Mouse (Mus musculus) forebrain, postnatal 0 days (tissue): ENCODE results near the gene Srr. TPM values are rescaled to one million over a fixed set of nuclear protein-coding genes. Genes with fewer than 3 reads are reported as not detected.

ENCODE experiments used
- ATAC-seq: fragments of 200-750 bp; cut with Nextera tagmentation; 2 replicates; pipeline ENCODE4 v1.8.0; 2017; ENCODE audit warnings: mild to moderate bottlenecking, moderate library complexity
- DNase-seq: peaks from one replicate; pipeline ENCODE4 v3.0.0-alpha.2; 2015
- H3K27ac ChIP-seq: fragments of 300-500 bp; sonication (generic); 2 replicates; pipeline ENCODE4 v1.5.1; 2014; ENCODE audit warnings: low read depth, mild to moderate bottlenecking, antibody characterized with exemption, low read length, moderate library complexity, mixed read lengths
- H3K27me3 ChIP-seq: fragments of 300-500 bp; sonication (generic); 2 replicates; pipeline ENCODE4 v1.6.1; 2014; ENCODE audit warnings: mild to moderate bottlenecking, low read length, mixed read lengths; ENCODE audit not compliant: insufficient read depth
- H3K36me3 ChIP-seq: fragments of 300-500 bp; sonication (generic); 2 replicates; pipeline ENCODE4 v1.6.1; 2014; ENCODE audit warnings: mild to moderate bottlenecking, moderate library complexity; ENCODE audit not compliant: insufficient read depth
- H3K4me1 ChIP-seq: fragments of 300-500 bp; sonication (generic); 2 replicates; pipeline ENCODE4 v1.6.1; 2014; ENCODE audit warnings: antibody characterized with exemption; ENCODE audit not compliant: insufficient read depth
- H3K4me2 ChIP-seq: fragments of 300-500 bp; sonication (generic); 2 replicates; pipeline ENCODE4 v1.6.1; 2014; ENCODE audit warnings: low read depth, mild to moderate bottlenecking, moderate library complexity
- H3K4me3 ChIP-seq: fragments of 300-500 bp; sonication (generic); 2 replicates; pipeline ENCODE4 v1.5.1; 2014; ENCODE audit warnings: low read depth, low read length, mixed read lengths
- H3K9ac ChIP-seq: fragments of 300-500 bp; sonication (generic); 2 replicates; pipeline ENCODE4 v1.6.1; 2014; ENCODE audit warnings: mild to moderate bottlenecking
- H3K9me3 ChIP-seq: fragments of 300-500 bp; sonication (generic); 2 replicates; pipeline ENCODE4 v1.6.1; 2016; ENCODE audit warnings: low read length
- CTCF ChIP-seq: sonication (generic); IDR thresholded peaks from 2 replicates; pipeline ENCODE4 v1.5.1; 2016; ENCODE audit warnings: antibody characterized with exemption, control low read depth, low read depth
- WGBS: fragments of 180-500 bp; shearing (Covaris S2); extraction: QIAGEN DNeasy Blood & Tissue Kit; methylation state at CpG from one replicate; pipeline ENCODE4 v1.1.7; 2014; 5-methylcytosine and 5-hydroxymethylcytosine counted together
- polyA plus RNA-seq: library from polyadenylated mRNA; unstranded; fragments of >200 nt; fragmentation: Nextera tagmentation; extraction: Ambion mirVana; gene quantifications from 2 replicates; pipeline ENCODE4 v1.2.1, GENCODE M21; 2015
- total RNA-seq: library from RNA; depleted of rRNA; stranded (reverse); fragments of >200 nt; gene quantifications from 2 replicates; pipeline ENCODE4 v1.2.3, GENCODE M21; 2014

The Srr gene
- total and polyA plus RNA-seq, 2 experiments from 2014 or later = 40.2 to 45.8 TPM

DNA sequence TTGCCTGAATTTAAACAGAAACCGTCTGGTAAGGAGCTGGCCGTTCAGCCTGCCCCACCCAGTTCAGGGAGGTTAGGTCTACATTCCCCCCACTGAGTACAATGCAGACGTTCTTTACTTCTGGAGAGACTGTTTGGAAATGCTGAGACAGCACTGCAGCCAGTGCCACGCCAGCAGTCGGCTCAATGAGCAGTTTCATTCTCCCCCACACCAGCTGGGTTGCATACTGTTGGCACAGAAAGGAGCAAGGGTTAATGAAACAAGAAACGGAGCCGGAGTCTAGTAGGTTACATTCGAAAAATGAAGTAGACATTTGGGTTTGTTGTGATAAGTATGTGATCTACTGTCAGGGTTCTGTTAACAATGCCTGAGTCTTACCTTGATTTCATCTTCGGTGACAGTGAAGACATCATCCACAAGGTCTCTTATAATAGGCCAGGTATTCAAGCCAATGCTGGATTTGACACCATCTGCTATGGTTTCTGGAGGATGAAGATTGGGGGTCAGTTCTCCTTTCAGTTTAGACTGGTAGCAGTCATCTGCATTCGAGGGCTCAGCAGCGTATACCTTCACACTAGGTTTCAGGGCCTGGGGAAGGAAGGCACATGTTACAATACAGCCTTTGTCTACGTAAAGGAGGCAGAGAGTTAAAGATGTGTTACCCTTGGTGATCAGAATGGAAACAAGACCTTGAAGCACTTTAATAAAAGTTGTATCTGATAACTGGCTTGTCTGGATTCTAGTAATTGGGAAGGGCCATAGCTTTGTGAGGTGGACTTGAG, 16.9 kb downstream of the Srr start:
- ATAC-seq = no peak
- no peak for DNase-seq
- H3K36me3 ChIP-seq = peaks cover 57% of the 10 kb centered on the region

DNA sequence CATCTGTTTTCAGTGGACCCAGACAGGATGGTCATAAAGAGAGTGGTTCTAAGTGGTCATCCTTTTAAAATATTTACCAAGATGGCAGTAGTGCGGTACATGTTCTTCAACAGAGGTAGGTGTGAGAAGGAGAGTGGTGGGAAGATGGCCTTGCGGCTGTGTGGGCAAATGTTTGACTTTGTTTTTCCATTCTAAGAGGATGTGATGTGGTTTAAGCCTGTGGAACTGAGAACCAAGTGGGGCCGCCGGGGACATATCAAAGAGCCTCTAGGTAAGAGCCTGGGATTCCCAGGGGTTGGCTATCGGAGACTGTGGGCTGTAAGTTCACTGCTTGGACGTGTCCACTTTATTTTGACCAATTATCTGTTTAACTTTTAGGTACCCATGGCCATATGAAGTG, 17.9 kb downstream of the Srr start:
- no peak for DNase-seq
- no peaks in the 10 kb centered on the region for H3K9me3 ChIP-seq
- ATAC-seq = no peak
- no peak overlapping the region for H3K27ac ChIP-seq
- H3K9ac ChIP-seq = no peak overlapping the region
- WGBS = 94% methylated on average over 6 of the region's 6 CpGs
- H3K4me2 ChIP-seq = no peak overlapping the region
- no peaks in the 10 kb centered on the region for H3K27me3 ChIP-seq
- peaks cover 67% of the 10 kb centered on the region for H3K36me3 ChIP-seq
- no peak for TF ChIP-seq CTCF
- H3K4me1 ChIP-seq = no peaks in the 10 kb centered on the region
- H3K4me3 ChIP-seq = no peak overlapping the region

More for the DNA sequence above, 16.9 kb downstream of the Srr start:
- Histone ChIP-seq H3K4me3 (no peak overlapping the region), H3K9me3 (no peaks in the 10 kb centered on the region), H3K9ac (no peak overlapping the region), H3K27ac (no peak overlapping the region), H3K27me3 (no peaks in the 10 kb centered on the region), H3K4me2 (no peak overlapping the region), H3K4me1 (no peaks in the 10 kb centered on the region)
- WGBS = 79% methylated on average over 12 of the region's 12 CpGs
- TF ChIP-seq CTCF = no peak

DNA sequence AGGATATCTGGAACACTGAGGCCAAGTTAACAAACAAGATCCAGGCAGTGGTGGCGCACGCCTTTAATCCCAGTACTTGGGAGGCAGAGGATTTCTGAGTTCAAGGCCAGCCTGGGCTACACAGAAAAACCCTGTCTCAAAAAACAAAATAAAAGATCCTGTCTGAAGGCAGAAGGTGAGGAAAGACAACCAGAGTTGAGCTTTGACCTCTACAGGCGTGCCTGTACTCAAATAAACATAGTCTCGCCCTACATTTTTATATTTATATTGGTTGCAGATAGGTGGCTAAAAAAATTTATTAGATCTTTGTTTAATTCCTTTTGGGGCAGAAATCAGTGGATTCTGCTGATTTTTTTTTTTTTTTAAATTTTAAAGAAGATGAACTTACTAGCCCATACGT, 23.3 kb downstream of the Srr start:
- DNase-seq (no peak), ATAC-seq (no peak)
- H3K9me3 ChIP-seq = no peaks in the 10 kb centered on the region
- H3K36me3 ChIP-seq = peaks cover 77% of the 10 kb centered on the region
- H3K4me1 ChIP-seq = no peaks in the 10 kb centered on the region
- H3K9ac ChIP-seq = no peak overlapping the region
- TF ChIP-seq CTCF = no peak
- no peak overlapping the region for H3K4me3 ChIP-seq
- no peak overlapping the region for H3K27ac ChIP-seq
- no peak overlapping the region for H3K4me2 ChIP-seq
- 92% methylated on average over 5 of the region's 5 CpGs for WGBS
- no peaks in the 10 kb centered on the region for H3K27me3 ChIP-seq

- Histone ChIP-seq H3K4me2 (no peak overlapping the region), H3K9ac (no peak overlapping the region), H3K4me3 (no peak overlapping the region), H3K27ac (no peak overlapping the region), H3K36me3 (peaks cover 69% of the 10 kb centered on the region), H3K9me3 (no peaks in the 10 kb centered on the region), H3K4me1 (no peaks in the 10 kb centered on the region), H3K27me3 (no peaks in the 10 kb centered on the region)
- TF ChIP-seq CTCF = no peak
- no peak for ATAC-seq
- WGBS = 90% methylated on average over 6 of the region's 6 CpGs
- DNase-seq = no peak
These were observed 24.2 kb downstream of the Srr start for GRCm38 (mm10) chr11:74901555-74901954.

DNA sequence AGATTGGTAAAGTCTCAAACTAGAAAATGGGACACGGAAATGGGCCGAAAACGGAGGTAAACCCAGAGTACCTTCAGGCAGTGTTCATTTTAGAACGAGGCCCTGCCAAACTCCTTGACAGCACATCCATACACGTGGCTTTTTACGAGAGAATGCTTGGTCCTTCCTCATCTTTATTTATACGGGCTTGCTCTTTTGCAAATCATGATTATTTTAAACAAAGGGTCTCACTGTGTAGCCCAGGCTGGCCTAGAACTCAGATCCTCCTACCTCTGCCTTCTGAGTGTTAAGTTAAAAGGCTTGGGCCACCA, 27.3 kb downstream of the Srr start:
- Histone ChIP-seq H3K4me1 (0 out of 2 replicates have a peak, but pooled peaks cover 13% of the 10 kb centered on the region), H3K9ac (peak overlapping the region; percentile 82), H3K36me3 (peaks cover 39% of the 10 kb centered on the region), H3K4me2 (peak overlapping the region; percentile 77), H3K27ac (peak overlapping the region; percentile 91), H3K9me3 (no peaks in the 10 kb centered on the region), H3K4me3 (peak overlapping the region; percentile 78), H3K27me3 (no peaks in the 10 kb centered on the region)
- DNase-seq (no peak), ATAC-seq (no peak)
- no peak for TF ChIP-seq CTCF
- under 1% methylated on average over 7 of the region's 7 CpGs for WGBS

DNA sequence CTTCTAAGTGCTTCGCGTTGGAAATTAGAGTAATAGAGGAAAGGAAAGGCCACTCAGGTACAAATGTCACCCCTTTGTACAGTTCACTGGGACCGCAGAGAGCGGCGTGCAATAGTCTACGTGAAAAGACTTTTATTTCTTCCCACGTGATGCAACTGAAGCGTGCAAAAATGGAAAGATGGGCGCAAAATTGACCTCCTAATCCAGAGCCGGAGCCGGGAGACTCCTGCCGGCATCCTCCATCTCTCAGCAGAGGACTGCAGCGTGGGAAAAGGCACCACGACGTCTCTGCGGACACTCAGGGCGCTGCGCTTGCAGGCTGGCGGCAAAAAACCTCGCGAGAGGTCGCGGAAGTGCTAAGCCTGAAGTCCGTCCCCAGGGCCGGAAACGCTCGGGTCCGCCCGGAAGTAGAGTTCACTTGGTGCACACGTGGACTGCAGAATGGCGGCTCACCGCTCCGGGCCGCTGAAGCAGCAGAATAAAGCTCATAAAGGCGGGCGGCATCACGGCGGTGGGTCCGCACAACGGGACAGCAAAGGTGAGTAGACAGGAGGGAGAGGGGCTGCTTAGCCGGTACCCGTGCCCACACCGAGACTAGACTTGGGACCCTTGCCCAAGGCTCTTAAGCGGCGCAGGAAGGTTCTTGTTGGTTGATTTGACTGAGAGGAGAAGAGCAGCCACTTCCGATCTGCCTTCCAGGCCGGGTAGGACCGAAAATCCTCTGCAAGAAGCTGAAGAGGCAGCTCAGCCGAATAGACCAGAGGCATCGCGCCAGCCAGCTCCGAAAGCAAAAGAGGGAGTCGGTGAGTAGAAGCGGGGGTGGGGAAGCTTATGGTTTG, 27.9 kb downstream of the Srr start, which contains the start of gene Tsr1:
TSS of gene Tsr1 (plus strand) at position 394 of the 839 bp plus-strand sequence.
- 2% methylated on average over 54 of the region's 54 CpGs for WGBS
- Histone ChIP-seq H3K27me3 (no peaks in the 10 kb centered on the region), H3K36me3 (peaks cover 33% of the 10 kb centered on the region), H3K9ac (peak within 1 kb of the TSS; percentile 82), H3K27ac (peak within 1 kb of the TSS; percentile 91), H3K4me2 (peak within 1 kb of the TSS; percentile 77), H3K9me3 (no peaks in the 10 kb centered on the region), H3K4me1 (0 out of 2 replicates have a peak, but pooled peaks cover 13% of the 10 kb centered on the region), H3K4me3 (peak within 1 kb of the TSS; percentile 78)
- DNase-seq (peak; percentile 94), ATAC-seq (peak; percentile 93)
- peak; percentile 39 for TF ChIP-seq CTCF
